Mouse (Mus musculus) left cerebral cortex, adult 9 months (tissue): ENCODE data around the gene Shisa6.

ENCODE experiments used
- DNase-seq, 2 experiments: peaks; one replicate each; pipeline ENCODE4 v3.0.0; 2022; ENCODE audit warnings: low spot score in 2 of 2

Shisa6 gene

GRCm38 (mm10) chr11:66525371-66526045, at the start of gene Shisa6:
Gene Shisa6 (minus strand): TSS chr11:66525964.
- no peak for DNase-seq

- DNase-seq: no peak
Measured at GRCm38 (mm10) chr11:66573888-66574287, 48.1 kb upstream of the Shisa6 start.

DNA sequence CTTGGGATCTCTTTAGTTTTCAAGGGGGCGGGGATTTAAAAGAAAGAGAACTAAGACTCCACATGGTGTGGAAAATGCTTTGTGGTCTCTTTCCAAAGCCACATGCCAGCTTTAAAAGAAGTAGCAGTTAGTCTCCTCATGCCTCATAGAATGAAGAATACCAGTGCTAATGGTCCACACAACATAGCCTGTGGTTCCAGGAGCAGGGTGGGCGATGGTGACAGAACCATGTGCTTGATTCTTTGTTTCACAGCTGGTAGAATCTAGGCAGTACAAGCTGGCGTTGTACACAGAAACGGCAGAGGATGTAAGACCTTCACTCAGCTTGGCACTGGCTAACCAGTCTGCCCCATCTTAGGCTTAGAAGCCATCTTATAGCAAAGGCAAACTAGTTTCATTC, 43.3 kb upstream of the Shisa6 start:
- DNase-seq: no peak

- DNase-seq: no peak
Measured at GRCm38 (mm10) chr11:66568386-66568791, 42.6 kb upstream of the Shisa6 start.

- no peak for DNase-seq
Measured at GRCm38 (mm10) chr11:66567382-66567781, 41.6 kb upstream of the Shisa6 start.

GRCm38 (mm10) chr11:66562274-66562673, 36.5 kb upstream of the Shisa6 start:
- DNase-seq: no peak

- no peak for DNase-seq
Measured at GRCm38 (mm10) chr11:66537820-66538219, 12.1 kb upstream of the Shisa6 start.

DNA sequence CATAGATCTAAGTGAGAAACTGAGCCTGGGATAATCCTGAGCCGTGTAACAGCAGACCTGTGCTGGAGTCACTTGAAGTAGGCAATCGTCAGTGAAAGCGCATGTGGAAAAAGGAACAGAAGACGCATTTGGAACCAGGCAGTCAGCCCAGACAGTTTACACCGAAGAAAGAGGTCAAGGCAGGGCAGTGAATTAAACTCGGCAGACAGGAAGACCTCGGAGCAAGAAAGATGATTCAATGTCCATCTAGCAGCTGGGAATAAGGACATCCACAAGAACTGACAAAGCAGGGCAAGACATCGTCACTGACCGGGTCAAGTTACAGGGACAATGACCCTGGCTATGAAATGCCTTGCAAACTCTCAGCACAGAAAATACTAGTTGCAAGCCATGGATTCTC, 10.1 kb upstream of the Shisa6 start:
- DNase-seq: no peak

DNA sequence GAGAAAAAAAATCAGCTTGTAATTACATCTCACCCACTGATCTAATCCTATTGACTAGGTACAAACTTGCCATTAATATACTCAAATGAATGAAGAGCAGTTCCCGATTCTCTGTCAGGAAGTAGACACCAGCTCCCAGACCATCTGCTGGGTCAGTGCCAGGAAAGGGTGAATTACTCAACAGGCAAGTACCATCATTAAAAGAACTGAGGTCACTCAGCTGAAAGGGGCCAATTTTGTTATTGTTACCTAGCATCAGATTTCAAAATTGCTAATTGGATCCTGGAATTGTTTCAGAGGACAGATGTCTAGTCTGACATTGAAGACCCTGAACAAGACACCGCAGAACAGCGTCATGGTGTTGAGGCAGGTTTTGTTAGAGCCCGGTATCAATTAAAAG, 9.4 kb upstream of the Shisa6 start:
- DNase-seq: no peak

- no peak for DNase-seq
Measured at GRCm38 (mm10) chr11:66534291-66534690, 8.5 kb upstream of the Shisa6 start.

DNA sequence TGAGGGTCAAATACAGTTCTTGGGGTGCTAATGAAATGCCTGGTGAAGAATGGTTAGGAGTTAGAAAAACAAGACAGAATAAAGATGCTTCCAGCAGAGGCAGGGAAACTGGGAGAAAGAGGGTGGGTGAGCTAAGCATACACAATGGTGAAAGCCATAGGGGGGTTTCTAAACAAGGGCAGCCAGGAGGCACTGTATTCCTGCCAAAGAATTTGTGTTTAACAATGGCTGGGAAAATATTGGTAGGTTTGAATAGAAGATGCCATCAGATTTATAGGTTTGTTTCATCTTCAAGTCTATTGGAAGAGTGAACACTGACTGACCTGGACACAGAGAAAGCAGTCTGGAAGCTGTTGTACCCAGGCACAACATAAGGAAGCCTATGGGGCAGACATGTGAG, 2.4 kb upstream of the Shisa6 start:
- no peak for DNase-seq

DNA sequence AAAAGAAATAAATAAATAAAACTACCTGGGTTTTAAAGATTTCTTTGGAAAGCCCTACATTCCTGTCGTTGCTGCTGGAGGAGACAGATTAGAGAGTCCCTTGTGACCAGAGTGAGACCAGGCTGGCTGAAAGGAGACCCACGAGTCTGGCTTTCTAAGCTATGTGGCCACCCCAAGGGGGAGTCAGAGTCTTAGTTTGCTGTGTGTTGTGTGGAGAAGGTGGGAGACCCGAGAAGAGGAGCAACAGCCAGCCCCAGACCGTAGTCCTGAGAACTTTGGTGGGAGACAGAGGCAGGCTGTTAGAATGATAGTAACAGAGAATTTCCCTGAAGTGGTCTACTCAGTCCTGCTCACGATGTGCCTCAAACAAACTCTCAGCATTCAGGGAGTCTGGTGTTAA, 1.6 kb upstream of the Shisa6 start:
- DNase-seq: peak in 1 of 2 experiments; percentile 2

DNA sequence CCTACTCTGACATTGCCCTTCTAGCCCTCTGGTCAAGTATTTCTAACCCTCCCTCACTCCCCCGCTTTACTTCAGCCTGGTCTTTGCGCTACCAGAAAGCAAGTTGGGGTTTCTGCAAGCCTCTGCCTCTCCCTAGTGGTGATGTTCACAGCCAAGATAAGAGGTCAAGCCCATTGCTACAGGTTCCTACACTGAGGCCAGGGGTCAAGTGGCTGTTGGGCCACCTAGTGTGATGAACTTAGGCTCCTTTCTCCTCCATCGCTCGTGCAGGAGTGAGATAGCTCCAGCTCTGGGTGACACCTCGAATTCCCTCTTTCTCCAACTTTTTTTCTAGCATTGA, 1.2 kb upstream of the Shisa6 start:
- no peak for DNase-seq

- peak in 1 of 2 experiments; percentile 19 for DNase-seq
Measured at GRCm38 (mm10) chr11:66526046-66526980, 549 bp upstream of the Shisa6 start.

- no peak for DNase-seq
Measured at GRCm38 (mm10) chr11:66524251-66524650, 1.5 kb downstream of the Shisa6 start.

- peak in 1 of 2 experiments; percentile 30 for DNase-seq
Measured at GRCm38 (mm10) chr11:66522376-66522775, 3.4 kb downstream of the Shisa6 start.

DNA sequence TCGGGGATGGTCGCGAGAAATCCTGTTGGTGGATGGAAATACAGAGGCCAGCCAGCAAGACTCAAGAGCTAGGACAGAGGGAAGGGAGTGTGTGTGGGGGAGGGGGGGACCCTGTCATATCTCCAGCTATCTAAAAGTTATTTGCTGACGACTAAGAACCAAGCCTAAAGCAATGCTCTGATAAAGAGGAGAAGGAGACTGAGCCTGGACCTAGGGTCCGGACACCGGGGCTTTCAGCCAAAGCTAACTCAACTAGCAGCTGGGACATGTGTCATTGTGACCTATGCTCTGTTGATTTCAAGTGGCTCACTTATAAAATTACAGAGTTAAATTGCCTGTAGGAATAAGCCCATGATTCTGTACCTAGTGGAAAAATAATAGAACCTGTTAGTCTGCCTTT, 6.4 kb downstream of the Shisa6 start:
- DNase-seq: no peak

DNA sequence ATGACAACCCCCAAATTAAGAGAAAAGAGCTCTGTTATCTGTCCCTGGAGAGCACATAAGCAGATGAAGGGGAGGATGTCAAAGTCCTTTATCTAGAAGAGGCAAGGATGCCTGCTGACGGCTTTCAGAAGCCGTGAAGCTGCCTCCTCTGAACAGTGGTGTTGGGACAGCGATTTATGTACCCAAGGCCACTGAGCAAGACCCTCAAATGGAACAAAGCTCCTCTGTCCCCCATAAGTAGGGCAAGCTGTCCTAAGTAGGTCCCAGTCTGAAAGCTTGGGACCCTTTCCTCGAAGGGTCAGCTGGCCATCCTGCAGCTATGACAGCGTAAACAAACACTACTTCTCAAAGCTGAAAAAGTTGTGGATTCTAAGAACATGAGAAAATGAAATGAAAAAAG, 11.4 kb downstream of the Shisa6 start:
- DNase-seq: no peak

DNA sequence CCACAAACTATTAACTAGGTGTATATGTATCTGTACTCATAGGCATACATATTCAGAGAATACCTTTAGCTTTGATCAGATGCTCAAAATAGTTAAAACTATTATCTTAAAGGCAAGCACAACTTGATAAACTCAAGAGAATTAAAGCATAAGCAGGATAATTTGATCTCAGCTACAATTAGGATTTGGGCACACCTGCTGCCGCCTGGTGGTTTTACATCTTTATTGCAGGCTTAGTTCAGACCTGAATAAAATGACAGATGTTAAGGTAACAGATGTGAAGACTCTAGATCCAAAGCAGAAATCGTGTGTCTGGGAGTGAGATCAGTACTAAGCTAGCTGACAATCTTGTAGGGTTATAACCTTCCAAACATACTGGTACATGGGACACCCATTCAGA, 24.8 kb downstream of the Shisa6 start:
- DNase-seq: no peak

GRCm38 (mm10) chr11:66498857-66499445, 26.8 kb downstream of the Shisa6 start:
- no peak for DNase-seq

DNA sequence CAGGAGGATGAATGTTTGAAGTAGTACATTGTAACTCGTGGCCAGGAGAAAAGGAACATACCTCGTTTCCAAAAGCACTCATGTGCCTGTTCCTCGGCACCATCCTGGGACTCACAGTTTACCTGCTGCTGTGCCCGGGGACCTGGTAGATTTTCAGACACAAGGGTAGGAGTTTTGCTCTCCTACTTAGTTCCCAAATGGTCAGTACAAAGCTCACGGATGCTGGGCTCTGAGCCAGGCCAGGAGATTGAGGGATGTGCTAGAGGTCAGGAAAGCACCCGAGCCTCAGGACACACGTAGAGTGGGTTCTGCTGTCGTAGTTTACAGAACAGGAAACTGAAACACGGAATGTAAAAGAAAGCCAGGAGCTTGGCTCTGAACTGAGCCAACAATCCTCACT, 29.5 kb downstream of the Shisa6 start:
- no peak for DNase-seq

- DNase-seq: no peak
Measured at GRCm38 (mm10) chr11:66494391-66494790, 31.4 kb downstream of the Shisa6 start.

- DNase-seq: no peak
Measured at GRCm38 (mm10) chr11:66487765-66488164, 38.0 kb downstream of the Shisa6 start.
